Mouse (Mus musculus): Measurements from ENCODE around the gene Kiss1.

DNA sequence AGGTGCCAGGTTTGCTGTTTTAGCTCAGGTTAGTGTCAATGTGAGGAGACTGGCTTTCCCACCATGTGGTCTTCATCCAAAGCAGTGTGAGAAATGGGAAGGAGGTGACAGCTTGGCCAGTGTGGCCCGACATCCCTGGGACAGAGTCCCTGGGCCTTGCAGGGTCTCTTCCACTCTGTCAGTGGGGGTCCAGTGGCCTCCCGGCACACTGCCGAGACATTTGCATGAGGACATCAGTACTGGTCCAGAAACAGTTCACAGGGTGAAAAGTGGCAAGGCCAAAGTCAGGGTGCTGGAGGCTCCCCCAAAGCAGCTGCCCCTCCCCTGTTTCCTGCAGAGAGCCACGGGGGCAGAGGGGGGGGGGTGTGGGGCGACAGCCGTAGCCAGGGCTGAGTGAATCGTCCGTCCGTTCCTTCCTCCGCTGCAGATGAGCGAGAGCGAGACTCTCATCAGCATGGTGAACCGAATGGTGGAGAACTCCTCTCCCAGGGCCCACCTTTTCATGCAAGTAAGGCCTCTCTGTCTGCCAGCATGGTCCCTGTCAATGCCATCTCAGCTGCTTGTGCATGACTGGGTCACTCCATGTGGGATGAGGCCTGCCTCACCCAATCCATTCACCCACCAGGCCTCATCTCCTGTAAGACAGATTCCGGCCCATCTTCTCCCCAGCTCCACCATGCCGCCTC is 42.6 kb upstream of the Kiss1 start:
- no peak for TF ChIP-seq CTCF (IDR thresholded peaks at IDR 0.05; ENCODE audit: extremely low read depth, insufficient read length, insufficient replicate concordance, low read depth, low read length)
- TF ChIP-seq POLR2A (IDR thresholded peaks at IDR 0.05; ENCODE audit: low read depth, low read length), result no peak
